Mouse (Mus musculus) forebrain, embryonic 11.5 days (tissue): ENCODE results near the gene Inha. TPM values are rescaled to one million over a fixed set of nuclear protein-coding genes. Genes with fewer than 3 reads are reported as not detected.

Experiments used
- ATAC-seq: fragments of 200-750 bp; cut with Nextera tagmentation; replicated peaks from 2 replicates; pipeline ENCODE4 v1.8.0; 2017; ENCODE audit warnings: moderate TSS enrichment; ENCODE audit not compliant: low FRiP score
- DNase-seq: peaks from one replicate; pipeline ENCODE4 v3.0.0-alpha.2; 2017; ENCODE audit warnings: low spot score
- H3K27ac ChIP-seq: fragments of 300-500 bp; sonication (generic); 2 replicates; pipeline ENCODE4 v1.5.1; 2014; ENCODE audit warnings: low read depth, low read length
- H3K27me3 ChIP-seq: fragments of 300-500 bp; sonication (generic); 2 replicates; pipeline ENCODE4 v1.6.1; 2014; ENCODE audit warnings: mild to moderate bottlenecking, low read length, mixed read lengths; ENCODE audit not compliant: control insufficient read depth, insufficient read depth
- H3K36me3 ChIP-seq: fragments of 300-500 bp; sonication (generic); 2 replicates; pipeline ENCODE4 v1.6.1; 2014; ENCODE audit warnings: mild to moderate bottlenecking, low read length, moderate library complexity, mixed read lengths; ENCODE audit not compliant: control insufficient read depth, insufficient read depth
- H3K4me1 ChIP-seq: fragments of 300-500 bp; sonication (generic); replicated peaks from 2 replicates; pipeline ENCODE4 v1.6.1; 2014; ENCODE audit warnings: low read length, mixed read lengths; ENCODE audit not compliant: control insufficient read depth, insufficient read depth
- H3K4me2 ChIP-seq: fragments of 300-500 bp; sonication (generic); 2 replicates; pipeline ENCODE4 v1.6.1; 2014; ENCODE audit warnings: low read depth, mild to moderate bottlenecking, low read length, moderate library complexity, mixed read lengths; ENCODE audit not compliant: severe bottlenecking
- H3K4me3 ChIP-seq: fragments of 300-500 bp; sonication (generic); 2 replicates; pipeline ENCODE4 v1.5.1; 2014; ENCODE audit warnings: low read depth, low read length
- H3K9ac ChIP-seq: fragments of 300-500 bp; sonication (generic); 2 replicates; pipeline ENCODE4 v1.6.1; 2014; ENCODE audit warnings: low read length
- H3K9me3 ChIP-seq: fragments of 300-500 bp; sonication (generic); 2 replicates; pipeline ENCODE4 v1.6.1; 2016; ENCODE audit warnings: low read length, mixed read lengths; ENCODE audit not compliant: control insufficient read depth
- whole genome bisulfite sequencing: fragments of 180-500 bp; shearing (Covaris S2); extraction: QIAGEN DNeasy Blood & Tissue Kit; methylation state at CpG from one replicate; pipeline ENCODE4 v1.1.7; 2014; 5-methylcytosine and 5-hydroxymethylcytosine counted together
- polyA plus RNA-seq: library from polyadenylated mRNA; unstranded; fragments of >200 nt; fragmentation: Nextera tagmentation; extraction: Ambion mirVana; gene quantifications from 2 replicates; pipeline ENCODE4 v1.2.1, GENCODE M21; 2014

The Inha gene
- polyA plus RNA-seq, 1 experiment from 2014 or later = 1.3 TPM

DNA sequence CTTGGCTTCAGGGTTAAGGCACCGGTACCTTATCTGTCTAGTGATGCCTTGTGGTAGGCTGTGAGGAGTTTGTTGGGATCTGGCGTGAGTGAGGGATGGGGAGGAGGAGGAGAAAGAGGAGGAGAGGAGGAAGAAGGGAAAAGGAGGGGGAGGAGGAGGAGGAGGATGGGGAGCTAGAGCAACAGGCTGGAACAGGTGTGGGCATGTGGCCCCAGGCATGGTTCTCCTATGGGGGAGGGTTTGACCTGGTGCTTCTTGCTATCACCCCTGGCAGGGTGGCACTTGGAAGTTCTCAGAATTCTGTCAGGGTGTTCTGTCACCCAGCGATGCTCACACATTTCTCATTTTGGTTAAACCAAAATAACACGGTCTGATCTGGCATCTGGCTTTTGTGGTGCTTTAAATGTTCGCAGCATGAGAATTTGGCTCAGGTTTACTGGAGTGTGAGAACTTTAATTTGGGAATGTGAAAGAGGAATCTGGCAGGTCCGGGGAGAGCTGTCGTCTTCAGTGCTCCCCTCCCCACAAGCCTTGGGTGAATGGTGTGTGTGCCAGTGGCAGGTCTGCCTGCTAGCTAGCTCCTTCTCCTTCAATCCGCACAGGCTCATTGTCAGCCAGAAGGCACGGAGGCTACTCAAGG, 49.4 kb downstream of the Inha start:
- Histone ChIP-seq H3K4me3 (no peak overlapping the region), H3K9ac (no peak overlapping the region), H3K9me3 (no peaks in the 10 kb centered on the region), H3K4me1 (no peaks in the 10 kb centered on the region; the same call in 1 of the 2 replicates), H3K27ac (no peak overlapping the region), H3K4me2 (no peak overlapping the region), H3K27me3 (no peaks in the 10 kb centered on the region), H3K36me3 (no peaks in the 10 kb centered on the region; the same call in 1 of the 2 replicates)
- no peak for ATAC-seq
- no peak for DNase-seq
- 90% methylated on average over 9 of the region's 9 CpGs for WGBS

DNA sequence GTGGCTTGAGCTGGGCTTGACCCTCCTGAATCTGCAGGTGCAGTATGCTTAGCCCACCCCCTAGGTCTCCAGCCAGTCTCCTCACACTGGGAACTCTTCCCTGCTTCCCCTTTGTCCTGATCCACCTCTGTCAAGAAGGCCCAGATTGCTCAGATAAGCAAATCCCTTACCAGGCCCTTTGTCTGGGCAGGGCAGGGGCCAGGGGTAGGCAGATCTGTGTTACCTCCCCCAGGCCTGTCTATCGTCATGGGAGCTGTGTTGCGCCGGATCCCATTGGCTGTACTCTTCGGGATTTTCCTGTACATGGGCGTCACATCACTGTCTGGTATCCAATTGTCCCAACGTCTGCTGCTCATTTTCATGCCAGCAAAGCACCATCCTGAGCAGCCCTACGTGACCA, 50.2 kb downstream of the Inha start:
- Histone ChIP-seq H3K9me3 (no peaks in the 10 kb centered on the region), H3K9ac (no peak overlapping the region), H3K4me1 (no peaks in the 10 kb centered on the region; the same call in 1 of the 2 replicates), H3K4me2 (no peak overlapping the region), H3K36me3 (no peaks in the 10 kb centered on the region), H3K4me3 (no peak overlapping the region), H3K27ac (no peak overlapping the region), H3K27me3 (no peaks in the 10 kb centered on the region)
- WGBS = 93% methylated on average over 7 of the region's 7 CpGs
- ATAC-seq (no peak), DNase-seq (no peak)

DNA sequence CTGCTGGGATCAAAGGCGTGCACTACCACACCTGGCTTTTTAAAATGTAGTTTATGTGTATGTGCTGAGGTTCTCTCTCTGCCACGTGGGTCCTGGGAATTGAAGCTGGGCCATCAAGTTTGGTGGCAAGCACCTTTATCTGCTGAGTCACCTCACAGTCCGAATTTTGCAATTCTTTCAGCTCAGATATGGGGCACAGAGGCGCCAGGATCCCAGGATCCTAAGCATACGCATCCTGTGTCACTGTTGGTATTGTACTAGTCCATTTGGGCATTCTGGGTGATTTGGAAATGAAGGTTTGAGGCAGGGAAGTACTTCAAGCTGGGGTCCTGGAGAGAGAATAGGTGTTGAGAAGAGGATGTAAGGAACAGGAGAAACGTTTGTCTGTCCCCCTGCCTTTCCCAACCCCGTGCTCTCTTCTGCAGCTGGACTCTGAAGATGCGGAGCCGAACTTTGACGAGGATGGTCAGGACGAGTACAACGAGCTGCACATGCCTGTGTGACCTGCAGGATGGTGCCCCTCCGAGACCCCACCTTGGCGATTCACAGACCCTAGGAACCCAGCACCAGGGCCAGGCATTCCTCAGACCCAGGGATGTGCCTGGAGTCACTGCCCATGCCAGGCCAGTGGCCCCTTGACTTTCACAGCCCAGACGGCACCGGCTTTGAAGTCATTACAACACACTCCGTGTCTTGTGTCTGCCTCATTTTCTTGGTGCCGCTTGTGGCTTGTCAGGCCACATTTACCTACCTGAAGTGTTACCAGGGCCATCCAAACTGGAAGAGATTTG, 51.7 kb downstream of the Inha start:
- Histone ChIP-seq H3K36me3 (no peaks in the 10 kb centered on the region), H3K4me3 (no peak overlapping the region), H3K9ac (no peak overlapping the region), H3K4me2 (no peak overlapping the region), H3K4me1 (no peaks in the 10 kb centered on the region; the same call in 1 of the 2 replicates), H3K27ac (no peak overlapping the region), H3K9me3 (no peaks in the 10 kb centered on the region), H3K27me3 (no peaks in the 10 kb centered on the region)
- WGBS = 91% methylated on average over 18 of the region's 18 CpGs
- ATAC-seq (no peak), DNase-seq (no peak)

DNA sequence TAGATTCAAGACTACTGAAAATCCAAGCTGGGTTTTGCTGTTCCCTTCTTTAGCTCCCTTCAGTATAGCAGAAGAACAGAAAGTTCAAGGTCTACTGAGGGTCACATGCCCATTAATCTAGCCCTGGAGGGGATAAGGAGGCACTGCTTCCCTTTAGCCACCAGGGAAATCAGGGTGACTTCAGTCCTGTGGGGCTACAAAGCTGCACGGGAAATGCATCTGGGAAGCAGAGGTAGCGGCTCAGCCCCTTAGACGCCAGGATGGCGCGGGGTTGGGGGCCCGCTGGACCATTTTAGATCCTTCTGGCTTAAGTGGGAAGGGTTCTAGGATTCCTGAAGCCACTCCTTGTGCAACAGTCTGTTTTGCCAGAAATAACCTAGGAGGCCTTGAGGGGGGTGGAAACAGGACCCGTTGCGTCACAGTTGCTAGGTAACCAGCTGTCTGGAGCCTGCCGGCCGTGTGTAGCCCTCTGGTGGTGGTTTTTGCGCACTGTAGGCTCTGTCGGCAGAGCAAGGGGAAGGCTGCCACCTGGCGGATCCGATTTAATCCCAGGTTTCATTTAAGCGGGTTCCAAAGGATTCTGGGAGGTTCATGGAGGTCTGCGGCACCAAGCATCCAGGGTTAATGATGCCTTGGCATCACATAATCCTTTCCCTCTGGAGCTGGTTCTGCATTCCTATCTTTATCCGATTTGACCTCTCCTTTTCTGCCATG, 52.5 kb downstream of the Inha start:
- Histone ChIP-seq H3K9me3 (no peaks in the 10 kb centered on the region), H3K4me1 (no peaks in the 10 kb centered on the region; the same call in 1 of the 2 replicates), H3K4me3 (no peak overlapping the region), H3K9ac (peak overlapping the region; percentile 41), H3K36me3 (no peaks in the 10 kb centered on the region), H3K4me2 (peak overlapping the region; percentile 40; the same call in 1 of the 2 replicates), H3K27me3 (no peaks in the 10 kb centered on the region), H3K27ac (no peak overlapping the region)
- WGBS = 7% methylated on average over 17 of the region's 17 CpGs
- ATAC-seq = peak; percentile 93
- DNase-seq = peak; percentile 95

Other genes starting within 250 kb of the Inha start
- gene Ptprn, start 242.6 kb upstream of the Inha start, polyA plus RNA-seq = 3.7 and 4.3 TPM in 2 replicates
- 14.9 and 15.8 TPM in 2 replicates for gene Resp18, start 228.7 kb upstream of the Inha start, polyA plus RNA-seq
- gene Dnpep, start 189.1 kb upstream of the Inha start, polyA plus RNA-seq = 125 and 129 TPM in 2 replicates
- gene Des, start 146.7 kb upstream of the Inha start, polyA plus RNA-seq = 0.86 and 1.5 TPM in 2 replicates
- gene Speg, start 131.8 kb upstream of the Inha start, polyA plus RNA-seq = 14.1 and 16.0 TPM in 2 replicates
- gene Gmppa, start 71.1 kb upstream of the Inha start, polyA plus RNA-seq = 46.3 and 47.2 TPM in 2 replicates
- gene Asic4, start 56.6 kb upstream of the Inha start, polyA plus RNA-seq = 0.61 TPM in 2 replicates
- 21.3 and 23.3 TPM in 2 replicates for gene Chpf, start 27.8 kb upstream of the Inha start, polyA plus RNA-seq
- 8.9 and 9.4 TPM in 2 replicates for gene Tmem198, start 27.5 kb upstream of the Inha start, polyA plus RNA-seq
- 42.6 and 44.7 TPM in 2 replicates for gene Obsl1, start 625 bp upstream of the Inha start, polyA plus RNA-seq
- gene Stk11ip, start 14.5 kb downstream of the Inha start, polyA plus RNA-seq = 23.9 and 27.6 TPM in 2 replicates
- 13.3 and 15.7 TPM in 2 replicates for gene Slc4a3, start 39.2 kb downstream of the Inha start, polyA plus RNA-seq